Mouse (Mus musculus) adrenal gland (tissue): ENCODE results near the gene Rbm46.

Experiments used
- intact Hi-C: fragments of 180-260 bp; cut with DNase I; formaldehyde crosslinking; loops from one replicate; pipeline ENCODE4 v1.15.1; 2025

The Rbm46 gene

GRCm38 (mm10) chr3:82791663-82792062 lies 84.6 kb downstream of the Rbm46 start:
- intact Hi-C loops, result no loop called here
